Mouse (Mus musculus): ENCODE results near the gene Tm6sf2.
"Not testable (repeated sequence)": the region's sequence is repeated elsewhere in the genome, so short reads cannot be mapped to it uniquely, and the experiment has no call there.

Tm6sf2 gene

DNA sequence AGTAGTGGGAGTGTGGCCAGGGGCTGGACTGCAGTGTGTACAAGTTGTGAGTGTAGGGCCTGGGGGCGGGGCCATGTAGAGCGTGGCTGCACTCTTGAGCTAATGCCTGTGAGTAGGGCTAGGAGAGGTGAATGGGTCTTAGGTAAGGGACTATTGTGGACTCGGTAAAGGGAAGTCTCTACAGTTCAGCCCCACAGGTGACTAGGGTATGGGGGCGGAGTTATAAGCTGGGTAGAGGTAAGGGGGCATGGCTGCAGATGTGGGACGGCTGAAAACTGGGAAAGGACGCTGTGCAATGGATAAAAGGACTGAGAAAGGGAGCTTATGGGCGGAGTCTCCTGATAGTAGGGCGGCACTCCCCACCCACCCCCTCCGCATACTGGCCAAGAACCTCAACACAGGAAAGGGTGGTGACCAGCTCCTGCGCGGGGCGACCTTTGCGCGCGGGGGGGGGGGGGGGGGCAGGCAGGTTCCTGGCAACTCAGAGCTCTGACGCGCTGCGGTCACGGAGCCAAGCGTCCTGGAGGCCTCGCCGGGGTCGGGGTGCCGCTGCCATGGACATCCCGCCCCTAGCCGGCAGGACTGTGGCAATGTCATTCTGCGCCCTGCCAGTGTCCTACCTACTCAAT is at the start of gene Tm6sf2:
TSS of gene Tm6sf2 (plus strand) at position 484 of the 629 bp plus-strand sequence.
- DNase-seq (ENCODE audit: low spot score in 2 of 2) = no peak

DNA sequence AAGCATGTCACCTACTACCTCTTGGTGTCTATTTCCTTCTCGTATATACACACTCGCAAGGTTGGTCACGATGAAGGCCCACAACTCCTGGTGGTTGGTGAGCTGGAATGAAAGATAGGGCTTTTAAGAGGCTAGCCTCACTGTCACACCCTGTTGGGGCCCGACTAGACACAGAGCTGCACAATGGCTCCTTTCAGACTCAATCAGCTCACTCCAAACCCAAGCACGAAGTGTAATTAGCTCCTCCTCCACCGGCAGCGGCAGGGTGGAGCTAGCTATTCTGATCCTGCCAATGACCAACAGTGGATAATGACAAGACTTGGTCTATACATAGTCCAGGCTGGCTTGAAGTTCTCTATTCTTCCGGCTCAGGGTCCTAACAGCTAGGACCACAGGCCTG is 49.1 kb upstream of the Tm6sf2 start:
- DNase-seq (ENCODE audit: low spot score in 2 of 2) = no peak

DNA sequence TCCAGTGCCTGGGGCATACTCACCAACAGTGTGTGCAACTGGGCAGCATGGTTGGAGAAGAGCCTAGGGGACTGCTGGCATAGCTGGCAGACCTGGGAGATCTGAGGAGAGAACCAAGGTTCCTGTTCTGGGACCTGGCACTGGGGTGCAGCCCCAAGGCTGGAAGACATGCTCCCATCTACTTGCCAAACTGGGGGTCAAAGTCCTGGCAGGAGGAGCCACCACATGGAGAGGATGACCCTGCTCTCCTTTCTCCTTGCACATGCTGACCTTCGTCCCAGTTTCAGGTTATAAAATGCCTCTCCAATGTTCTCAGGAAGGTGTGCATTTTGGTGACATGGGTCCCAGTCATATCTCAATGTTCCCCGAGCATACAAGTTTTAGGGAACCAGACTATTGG is 46.6 kb upstream of the Tm6sf2 start:
- DNase-seq (ENCODE audit: low spot score in 2 of 2) = no peak

DNA sequence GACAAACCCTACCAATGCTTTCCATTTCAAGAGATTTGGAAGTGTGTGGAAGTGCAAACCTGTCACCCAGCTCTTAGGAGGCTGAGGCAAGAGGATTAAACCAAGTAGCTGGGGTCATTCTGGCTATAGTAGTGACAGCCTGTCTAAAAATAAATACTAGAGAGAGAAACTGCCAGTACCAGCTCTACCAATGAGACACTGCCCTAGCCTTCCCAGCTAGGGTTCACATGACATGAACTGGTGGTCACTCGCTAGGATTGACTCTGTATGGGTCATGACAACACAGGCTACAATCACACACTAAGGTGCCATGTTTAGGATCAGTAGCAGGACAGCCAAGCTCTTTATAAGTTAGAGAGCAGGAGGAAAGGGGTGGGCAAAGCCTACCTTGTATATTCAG is 42.5 kb upstream of the Tm6sf2 start:
- no peak for DNase-seq (ENCODE audit: low spot score in 2 of 2)

DNA sequence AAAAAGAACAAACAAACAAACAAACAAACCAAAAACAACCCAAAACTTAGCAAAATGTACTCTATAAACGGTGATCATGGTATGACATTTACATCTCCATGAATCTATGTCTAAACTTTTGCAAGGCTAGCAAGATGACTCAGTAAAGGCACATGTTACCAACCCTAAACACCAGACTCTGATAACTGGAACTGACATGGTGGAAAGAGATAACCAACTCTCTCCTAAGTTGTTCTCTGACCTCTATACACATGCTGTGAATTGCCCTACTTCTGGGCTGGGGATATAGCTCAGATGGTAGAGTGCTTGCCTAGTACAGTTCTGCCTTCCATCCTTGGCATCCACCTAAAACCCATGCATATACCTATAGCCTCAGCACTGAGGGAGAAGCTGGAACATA is 34.7 kb upstream of the Tm6sf2 start:
- no peak for DNase-seq (ENCODE audit: low spot score in 2 of 2)

DNA sequence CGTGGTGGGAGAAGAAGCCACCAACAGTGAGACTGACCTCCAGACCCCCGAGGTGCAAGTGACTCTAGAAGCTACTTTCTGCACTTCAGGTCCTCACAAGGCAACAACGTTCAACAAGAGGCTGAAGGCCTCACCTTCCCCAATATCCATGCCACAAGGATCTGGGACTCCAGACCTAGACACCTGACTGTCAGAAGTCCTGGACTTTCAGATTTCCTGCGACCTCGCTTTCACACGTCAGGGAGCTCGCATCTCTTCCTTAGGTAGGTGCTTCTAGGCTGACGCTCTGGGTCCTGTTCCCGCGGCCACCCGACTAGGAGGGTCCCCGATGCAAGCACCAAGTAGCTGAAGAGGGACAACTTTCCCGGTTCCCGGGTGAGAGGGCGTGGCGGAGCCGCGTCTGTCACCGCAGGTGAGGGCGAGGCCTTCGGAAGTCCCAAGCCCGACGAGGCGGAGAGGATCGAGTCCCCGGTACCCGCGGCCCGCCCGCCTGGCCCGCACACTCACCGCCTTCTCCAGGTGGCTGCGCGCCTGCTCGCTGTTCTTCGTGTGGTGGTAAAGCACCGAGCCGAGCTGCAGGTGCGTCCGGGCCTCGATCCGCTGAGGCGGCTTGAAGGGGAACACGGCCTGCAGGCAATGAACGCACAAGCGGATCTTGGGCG is 30.7 kb upstream of the Tm6sf2 start:
- peak; percentile 25 to 44 for DNase-seq (ENCODE audit: low spot score in 2 of 2)

DNA sequence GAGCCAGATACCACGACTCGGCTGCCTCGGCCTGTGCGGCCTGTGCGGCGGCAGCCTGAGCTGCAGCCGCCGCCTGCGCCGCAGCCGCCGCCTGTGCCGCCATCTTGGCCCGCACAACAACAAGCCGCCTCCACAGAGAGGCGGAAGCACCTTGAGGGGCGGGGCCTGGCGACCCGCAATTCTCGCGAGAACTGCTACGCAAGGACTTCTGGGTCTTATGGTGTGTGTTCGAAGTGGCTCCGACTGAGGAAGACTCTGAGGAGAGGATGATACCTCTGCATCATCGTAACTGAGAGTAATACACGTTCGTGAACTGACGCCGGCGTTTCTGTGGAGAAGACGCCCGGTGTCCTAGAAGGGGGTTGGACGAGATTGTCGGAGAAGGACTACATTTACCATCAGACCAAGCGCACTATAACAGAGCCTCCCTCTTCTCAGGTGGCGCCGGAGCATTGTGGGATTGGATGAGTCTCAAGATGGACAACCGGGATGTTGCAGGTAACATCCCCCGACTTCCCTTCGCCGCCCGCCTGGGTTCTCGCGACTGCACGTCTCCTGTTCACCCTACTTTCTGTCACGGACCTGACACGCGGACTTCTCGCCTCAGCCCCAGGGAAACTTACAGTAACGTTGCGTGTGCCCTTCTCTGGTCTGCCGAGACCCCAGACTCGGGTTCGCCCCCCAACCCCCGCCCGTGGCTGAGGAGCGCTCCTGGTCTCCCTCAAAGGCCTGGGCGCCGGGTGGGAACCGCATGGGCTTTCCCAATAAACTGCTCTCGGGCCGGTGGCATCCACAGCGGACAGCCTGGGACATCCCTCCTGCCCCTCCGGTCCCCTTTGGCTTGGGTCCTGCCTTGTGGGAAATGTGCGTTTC is 29.9 kb upstream of the Tm6sf2 start, which contains the start of the genes Mau2 and Sugp1:
TSS of gene Mau2 (minus strand) at position 152 of the 873 bp plus-strand sequence.
TSS of gene Sugp1 (plus strand) at position 231 of the 873 bp plus-strand sequence.
- peak; percentile 93 to 96 for DNase-seq (ENCODE audit: low spot score in 2 of 2)

DNA sequence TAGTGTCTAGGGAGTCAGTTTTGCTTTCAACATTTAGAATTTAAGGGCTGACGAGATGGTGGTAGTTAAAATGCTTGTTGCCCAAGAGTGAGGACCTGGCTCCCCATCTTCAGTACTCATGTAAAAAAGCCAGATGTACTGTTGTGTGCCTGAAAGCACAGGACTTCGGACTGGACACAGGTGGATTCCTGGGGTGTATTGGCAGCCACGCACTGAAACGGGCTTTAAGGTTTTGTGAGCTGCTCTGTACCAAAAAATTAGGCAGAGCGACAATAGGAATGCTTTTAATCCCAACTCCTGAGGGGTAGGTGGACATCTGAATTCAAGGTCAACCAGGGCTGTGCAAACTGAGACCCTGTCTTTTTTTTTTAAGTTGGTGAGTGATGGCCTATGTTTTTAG is 28.7 kb upstream of the Tm6sf2 start:
- no peak for DNase-seq (ENCODE audit: low spot score in 2 of 2)

DNA sequence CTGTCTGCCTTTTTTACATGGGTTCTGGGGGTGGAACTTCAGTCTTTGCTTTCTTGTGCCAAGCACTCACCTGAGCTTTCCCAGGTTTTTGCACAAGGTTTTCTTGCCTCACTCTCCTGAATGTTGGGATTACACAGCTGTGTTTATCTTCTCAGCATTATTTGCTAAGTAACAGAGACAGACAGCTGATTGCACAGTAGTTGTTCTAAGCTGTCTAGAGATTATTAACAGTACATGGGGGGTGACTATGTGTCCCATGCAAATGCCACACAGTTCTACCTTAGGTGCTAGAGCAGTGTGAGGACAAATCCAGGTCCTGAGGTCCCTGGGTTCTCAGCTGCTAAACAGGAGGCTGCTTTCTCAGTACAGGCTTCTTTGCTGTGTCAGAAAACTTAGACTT is 23.1 kb upstream of the Tm6sf2 start:
- no peak for DNase-seq (ENCODE audit: low spot score in 2 of 2)

DNA sequence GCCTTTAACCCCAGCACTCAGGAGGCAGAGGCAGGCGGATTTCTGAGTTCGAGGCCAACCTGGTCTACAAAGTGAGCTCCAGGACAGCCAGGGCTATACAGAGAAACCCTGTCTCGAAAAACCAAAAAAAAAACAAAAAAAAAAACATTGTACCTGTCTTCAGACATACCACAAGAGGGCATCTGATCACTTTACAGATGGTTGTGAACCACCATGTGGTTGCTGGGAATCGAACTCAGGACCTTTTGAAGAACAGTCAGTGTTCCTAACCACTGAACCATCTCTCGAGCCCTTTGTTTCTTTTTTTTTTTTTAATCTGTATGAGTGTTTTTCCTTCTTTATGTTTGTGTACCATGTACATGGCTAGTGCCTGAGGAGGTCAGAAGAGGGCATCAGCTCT is 22.3 kb upstream of the Tm6sf2 start:
- not testable (repeated sequence) for DNase-seq (ENCODE audit: low spot score in 2 of 2)

DNA sequence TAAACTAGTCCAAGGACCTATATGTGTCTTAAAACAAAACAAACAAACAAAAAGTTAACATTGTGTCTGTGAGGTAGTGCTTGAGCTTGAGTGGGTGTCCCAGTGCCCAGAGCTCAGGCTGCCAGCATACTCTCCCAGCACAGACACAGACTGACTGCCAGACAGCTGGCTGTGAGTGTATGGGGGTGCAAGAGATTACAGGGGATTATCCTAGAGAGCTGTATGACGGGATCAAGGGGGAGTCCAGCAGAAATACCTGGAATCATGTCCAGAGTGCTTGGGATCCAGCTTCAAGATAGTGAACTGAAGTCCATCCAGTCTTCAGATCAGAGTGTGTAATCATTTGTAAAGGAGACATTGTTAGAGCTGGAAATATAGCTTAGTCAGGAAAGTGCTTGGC is 15.0 kb upstream of the Tm6sf2 start:
- DNase-seq (ENCODE audit: low spot score in 2 of 2) = no peak

DNA sequence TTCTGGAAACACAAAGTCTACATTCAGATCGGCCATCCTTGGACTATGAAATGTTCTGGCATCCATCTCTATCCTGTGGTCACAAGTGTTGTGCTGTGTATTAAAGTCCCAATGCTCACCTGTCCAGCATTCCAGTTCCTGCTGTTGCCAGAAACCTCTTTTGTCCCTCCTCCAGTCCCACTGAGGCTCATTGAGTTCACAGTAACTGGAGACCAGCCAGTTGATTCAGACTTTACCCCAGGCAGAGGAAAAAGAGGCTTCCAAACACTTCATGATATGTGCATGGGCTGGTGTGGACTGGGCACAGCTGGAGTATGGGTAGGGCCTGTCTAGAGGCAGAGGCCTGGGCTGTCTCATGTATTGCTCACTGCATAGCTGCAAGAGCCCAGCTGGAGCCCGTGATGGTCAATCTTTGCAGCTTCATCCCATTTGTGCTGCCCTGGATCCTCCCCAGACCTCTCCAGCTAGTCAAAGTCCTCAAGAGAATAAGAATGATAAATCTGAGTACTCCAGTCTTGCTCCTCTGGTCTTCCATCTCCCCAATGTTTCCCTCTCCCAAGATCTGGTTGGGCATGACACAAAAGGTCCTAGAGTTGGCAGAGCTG is 786 bp upstream of the Tm6sf2 start:
- DNase-seq (ENCODE audit: low spot score in 2 of 2) = no peak

DNA sequence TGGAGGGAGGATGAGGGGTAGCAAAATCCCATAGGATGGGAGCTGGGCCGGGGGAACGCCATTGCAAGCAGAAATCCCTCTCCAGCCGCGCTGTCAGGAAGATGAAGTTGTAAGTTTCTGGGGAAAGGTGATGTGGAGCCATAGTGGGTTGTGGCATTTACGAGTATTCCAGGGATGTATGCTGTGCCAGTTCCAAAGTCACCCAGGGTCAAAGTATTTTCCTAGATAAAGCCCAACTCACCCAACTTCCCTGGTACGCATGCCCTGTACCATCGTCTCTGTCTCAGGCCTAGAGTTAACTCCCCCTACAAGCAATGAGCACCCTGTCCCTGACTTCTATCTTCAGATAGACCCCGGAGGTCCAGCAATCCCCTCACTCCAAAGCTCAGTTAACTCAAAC is 396 bp downstream of the Tm6sf2 start:
- DNase-seq (ENCODE audit: low spot score in 2 of 2) = no peak

DNA sequence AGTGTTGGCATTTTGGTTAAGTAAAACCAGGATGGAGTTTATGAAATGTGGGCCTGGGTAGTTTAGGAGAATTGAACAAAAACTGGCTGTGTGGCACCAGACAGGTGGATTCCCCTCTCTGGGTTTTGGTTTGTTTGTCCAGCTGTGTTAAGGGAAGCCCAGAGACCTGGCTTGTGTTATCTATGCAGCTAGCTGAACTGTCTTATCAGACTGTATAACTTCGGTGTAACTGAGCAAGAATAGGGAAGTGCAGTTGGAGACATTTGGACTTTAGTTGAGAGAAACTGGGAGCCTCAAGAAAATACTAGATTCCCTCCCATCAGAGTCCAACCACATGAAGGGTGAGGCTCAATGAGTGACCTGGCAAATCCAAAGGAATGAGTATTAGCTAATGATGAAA is 958 bp downstream of the Tm6sf2 start:
- no peak for DNase-seq (ENCODE audit: low spot score in 2 of 2)

DNA sequence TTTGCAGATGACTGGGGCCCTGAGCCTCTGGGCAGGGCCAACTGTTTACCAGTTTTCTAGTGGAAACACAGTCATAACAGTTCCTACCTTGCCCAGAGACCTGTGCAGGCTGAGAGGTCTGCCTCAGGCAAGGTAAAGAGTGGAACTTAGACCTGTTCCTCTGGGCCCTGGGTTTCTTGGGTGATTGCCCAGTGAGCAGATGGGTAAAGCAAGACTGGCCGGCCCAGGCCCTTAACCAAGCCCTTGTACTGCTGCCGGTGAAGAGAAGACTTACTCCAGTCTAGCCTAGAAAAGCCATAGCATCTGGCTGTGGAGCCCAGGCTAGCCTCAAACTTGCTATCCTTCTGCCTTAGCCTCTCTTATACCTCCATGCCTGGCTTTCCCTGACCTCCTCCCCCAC is 9.3 kb downstream of the Tm6sf2 start:
- DNase-seq (ENCODE audit: low spot score in 2 of 2) = no peak

DNA sequence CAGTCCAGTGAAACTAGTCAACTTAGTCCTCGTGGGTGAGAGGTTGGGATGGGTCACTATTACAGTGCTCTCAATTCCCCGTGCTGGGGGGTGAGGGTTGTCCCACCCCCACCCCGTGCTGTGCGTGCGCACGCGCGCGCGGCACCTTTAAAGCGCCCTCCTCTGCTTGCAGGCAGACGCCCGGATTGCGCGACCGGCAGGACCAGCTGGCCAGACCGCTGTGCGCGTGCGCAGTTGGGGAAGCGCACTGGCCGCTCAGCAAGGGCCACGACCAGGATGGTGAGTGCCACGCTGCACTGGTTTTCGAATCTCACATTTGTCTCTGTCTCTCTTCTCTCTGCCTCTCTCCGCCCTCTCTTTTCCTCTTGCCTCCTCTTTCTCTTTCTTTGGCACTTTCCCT is 10.6 kb downstream of the Tm6sf2 start, which contains the start of gene Hapln4:
TSS of gene Hapln4 (plus strand) at position 173 of the 400 bp plus-strand sequence.
- no peak for DNase-seq (ENCODE audit: low spot score in 2 of 2)

DNA sequence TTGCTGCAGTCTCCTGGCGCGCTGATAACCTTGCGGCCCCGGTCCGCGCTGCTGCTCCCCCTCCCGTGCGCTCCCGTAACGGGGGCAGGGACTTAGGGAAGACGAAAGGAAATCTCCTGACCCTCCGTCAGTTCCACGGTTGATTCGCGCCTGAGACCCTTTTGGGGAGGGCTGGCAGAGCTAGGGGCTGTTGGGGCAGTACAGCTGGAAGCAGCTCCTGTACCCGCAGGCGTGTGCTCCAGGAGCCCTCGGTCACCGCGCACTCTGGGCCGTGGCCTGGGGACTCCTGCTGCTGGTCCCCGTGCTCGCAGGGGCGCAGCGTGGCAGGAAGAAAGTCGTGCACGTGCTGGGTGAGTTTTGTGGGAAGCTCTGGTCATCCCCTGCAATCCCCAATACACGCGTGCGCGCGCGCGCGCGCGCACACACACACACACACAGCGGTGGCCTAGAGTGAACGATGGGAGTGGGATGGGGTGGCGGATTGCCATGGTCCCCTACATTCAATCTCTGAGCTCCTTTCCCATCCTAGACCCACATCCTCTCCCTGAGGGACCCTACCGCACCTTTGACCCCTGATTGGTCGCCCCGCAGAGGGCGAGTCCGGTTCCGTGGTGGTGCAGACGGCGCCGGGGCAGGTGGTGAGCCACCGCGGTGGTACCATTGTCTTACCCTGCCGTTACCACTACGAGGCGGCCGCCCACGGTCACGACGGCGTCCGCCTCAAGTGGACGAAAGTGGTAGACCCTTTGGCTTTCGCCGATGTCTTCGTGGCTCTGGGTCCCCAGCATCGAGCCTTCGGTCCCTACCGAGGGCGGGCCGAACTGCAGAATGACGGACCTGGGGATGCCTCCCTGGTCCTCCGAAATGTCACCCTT is 11.7 kb downstream of the Tm6sf2 start:
- DNase-seq (ENCODE audit: low spot score in 2 of 2) = no peak

DNA sequence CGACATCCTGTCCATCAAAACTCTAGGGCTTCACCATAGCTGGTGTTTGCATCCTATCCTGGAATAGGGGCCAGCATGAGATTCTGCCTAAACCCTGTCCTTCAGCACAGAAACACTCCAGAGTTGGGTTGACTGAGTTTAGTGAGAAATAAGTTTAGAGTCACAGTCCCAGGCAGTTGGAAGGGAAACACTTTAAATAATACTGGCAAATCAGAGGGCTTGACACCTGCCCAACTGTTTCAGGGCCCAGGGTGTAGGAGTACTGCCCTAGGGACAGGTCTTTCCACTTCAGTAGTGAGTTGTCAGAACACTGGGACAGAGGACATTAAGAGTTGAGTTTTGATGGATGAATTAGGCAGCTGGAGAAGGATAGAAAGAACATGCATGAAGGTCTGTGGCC is 13.4 kb downstream of the Tm6sf2 start:
- DNase-seq (ENCODE audit: low spot score in 2 of 2) = no peak

DNA sequence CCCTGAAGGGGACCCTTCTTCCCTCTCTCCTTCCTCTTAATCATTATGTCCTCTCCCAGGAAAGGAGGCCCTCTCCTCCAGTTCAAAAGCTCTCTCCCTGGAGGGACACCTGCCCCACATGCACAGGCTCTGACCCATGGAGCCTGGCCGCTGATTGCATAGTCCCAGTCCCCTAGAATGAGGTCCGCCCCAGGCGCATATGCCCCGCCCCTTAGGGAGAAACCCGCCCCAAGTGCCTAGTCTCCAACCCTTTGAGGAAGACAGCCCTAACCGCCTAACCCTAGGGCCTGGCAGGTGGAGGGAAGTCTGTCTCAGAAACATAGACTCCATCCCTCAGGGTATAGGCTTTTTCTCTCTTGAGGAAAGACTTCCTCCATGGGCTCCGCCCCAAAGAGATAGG is 14.5 kb downstream of the Tm6sf2 start:
- DNase-seq (ENCODE audit: low spot score in 2 of 2) = no peak

DNA sequence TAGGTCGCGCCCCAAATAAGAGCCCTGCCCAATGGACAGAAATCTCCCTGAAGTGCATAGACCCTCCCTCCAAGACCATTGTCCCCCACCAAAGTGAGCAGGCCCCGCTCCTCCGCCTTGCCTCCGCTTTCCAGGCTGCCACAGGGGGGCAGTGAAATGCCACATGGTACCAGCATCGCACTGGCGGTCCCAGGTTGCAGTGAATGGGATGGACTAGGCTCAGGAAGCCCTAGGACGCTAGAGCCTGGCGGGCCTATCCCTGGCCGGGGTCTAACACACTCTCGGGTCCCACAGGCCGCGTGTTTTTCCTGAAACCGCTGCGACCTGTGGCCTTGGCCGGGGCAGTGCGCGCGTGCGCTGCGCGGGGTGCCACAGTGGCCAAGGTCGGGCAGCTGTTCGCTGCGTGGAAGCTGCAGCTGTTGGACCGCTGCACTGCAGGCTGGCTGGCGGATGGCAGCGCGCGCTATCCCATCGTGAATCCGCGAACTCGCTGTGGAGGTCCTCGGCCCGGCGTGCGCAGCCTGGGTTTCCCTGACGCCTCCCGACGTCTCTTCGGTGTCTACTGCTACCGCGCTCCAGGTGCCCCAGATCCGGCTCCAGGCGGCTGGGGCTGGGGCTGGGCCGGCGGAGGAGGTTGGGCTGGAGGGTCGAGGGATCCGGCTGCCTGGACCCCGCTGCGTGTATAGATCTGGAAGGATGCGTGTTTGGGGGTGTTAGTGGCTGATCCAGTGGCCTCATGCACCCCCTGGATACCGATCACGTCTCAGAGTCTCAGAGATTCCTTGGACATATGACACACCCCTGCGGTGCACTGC is 15.3 kb downstream of the Tm6sf2 start:
- peak in 1 of 2 experiments; percentile 69 for DNase-seq (ENCODE audit: low spot score in 2 of 2)

Measured in frontal cortex, postnatal 10 days (tissue).